Mouse (Mus musculus) MEL (cell line): ENCODE results near the gene Irf2bp1. TPM values are rescaled to one million over a fixed set of nuclear protein-coding genes. Genes with fewer than 3 reads are reported as not detected.

Experiments
- DNase-seq: peaks from one replicate; pipeline ENCODE4 v3.0.0; 2011; ENCODE audit warnings: low read depth, low spot score
- H3K27ac ChIP-seq: 2 replicates; pipeline ENCODE4 v1.5.1; 2012; ENCODE audit warnings: low read depth, mild to moderate bottlenecking, control low read depth, low read length, moderate library complexity; ENCODE audit not compliant: control insufficient read depth
- H3K27me3 ChIP-seq, 2 experiments: fragments of 150-350 bp in 1 of 2; sonication (generic) in 1 of 2; 2 replicates each; pipeline ENCODE4 v1.6.1; 2012; ENCODE audit warnings: low read length in 2 of 2, mild to moderate bottlenecking in 2 of 2, improper control_type of control experiment in 1 of 2, moderate library complexity in 1 of 2; ENCODE audit not compliant: insufficient read depth in 2 of 2, control insufficient read depth in 1 of 2
- H3K36me3 ChIP-seq, 2 experiments: 2 replicates each; pipeline ENCODE4 v1.6.1; 2012 to 2014; ENCODE audit warnings: low read length in 2 of 2, improper control_type of control experiment in 1 of 2, inconsistent platforms in 1 of 2, mild to moderate bottlenecking in 1 of 2; ENCODE audit not compliant: insufficient read depth in 2 of 2, control insufficient read depth in 1 of 2
- H3K4me1 ChIP-seq, 2 experiments: fragments of 150-350 bp in 1 of 2; sonication (generic) in 1 of 2; 2 replicates each; pipeline ENCODE4 v1.6.1; 2012; ENCODE audit warnings: low read length in 2 of 2, improper control_type of control experiment in 1 of 2, mild to moderate bottlenecking in 1 of 2; ENCODE audit not compliant: insufficient read depth in 2 of 2, control insufficient read depth in 1 of 2
- H3K4me3 ChIP-seq, 2 experiments: fragments of 150-350 bp in 1 of 2; sonication (generic) in 1 of 2; 2 replicates each; pipeline ENCODE4 v1.5.1; 2012; ENCODE audit warnings: low read depth in 2 of 2, low read length in 2 of 2, mild to moderate bottlenecking in 2 of 2, moderate library complexity in 2 of 2, control low read depth in 1 of 2, improper control_type of control experiment in 1 of 2; ENCODE audit not compliant: control insufficient read depth in 1 of 2, insufficient read depth in 1 of 2
- H3K79me2 ChIP-seq: 2 replicates; pipeline ENCODE4 v1.6.1; 2012; ENCODE audit warnings: mild to moderate bottlenecking, low read length, moderate library complexity; ENCODE audit not compliant: control insufficient read depth, poor library complexity, insufficient read depth
- H3K9ac ChIP-seq: 2 replicates; pipeline ENCODE4 v1.6.1; 2012; ENCODE audit warnings: low read depth, mild to moderate bottlenecking, control low read depth, low read length, moderate library complexity; ENCODE audit not compliant: control insufficient read depth, poor library complexity, severe bottlenecking
- H3K9me3 ChIP-seq: fragments of 150-350 bp; sonication (generic); replicated peaks from 2 replicates; pipeline ENCODE4 v1.6.1; 2012; ENCODE audit warnings: mild to moderate bottlenecking, low read length, improper control_type of control experiment, moderate library complexity; ENCODE audit not compliant: insufficient read depth
- BHLHE40 ChIP-seq: IDR thresholded peaks from 2 replicates; pipeline ENCODE4 v1.6.1; 2012; ENCODE audit warnings: low read depth, mild to moderate bottlenecking, inconsistent platforms, low read length, improper control_type of control experiment, borderline replicate concordance
- CHD1 ChIP-seq: IDR thresholded peaks from 2 replicates; pipeline ENCODE4 v1.6.1; 2012; ENCODE audit warnings: low read depth, mild to moderate bottlenecking, inconsistent platforms, low read length, improper control_type of control experiment
- CTCF ChIP-seq, 3 experiments: IDR thresholded peaks in 2 of 3; conservative IDR thresholded peaks in 1 of 3; 2 replicates each; pipeline ENCODE4 v1.5.1; 2011 to 2012; ENCODE audit warnings: low read length in 3 of 3, low read depth in 2 of 3, mild to moderate bottlenecking in 2 of 3, improper control_type of control experiment in 1 of 3, inconsistent platforms in 1 of 3, mixed read lengths in 1 of 3, moderate library complexity in 1 of 3; ENCODE audit not compliant: control insufficient read depth in 1 of 3, insufficient read depth in 1 of 3, poor library complexity in 1 of 3, severe bottlenecking in 1 of 3
- ELF1 ChIP-seq: IDR thresholded peaks from 2 replicates; pipeline ENCODE4 v1.6.1; 2014; ENCODE audit warnings: low read depth, mild to moderate bottlenecking, inconsistent platforms, low read length, improper control_type of control experiment, moderate library complexity
- EP300 ChIP-seq, 2 experiments: IDR thresholded peaks; 2 replicates each; pipeline ENCODE4 v1.6.1; 2011; ENCODE audit warnings: improper control_type of control experiment in 2 of 2, low read length in 2 of 2, low read depth in 1 of 2, mild to moderate bottlenecking in 1 of 2
- GABPA ChIP-seq: IDR thresholded peaks from 2 replicates; pipeline ENCODE4 v1.6.1; 2012; ENCODE audit warnings: low read depth, mild to moderate bottlenecking, inconsistent platforms, low read length, improper control_type of control experiment, moderate library complexity
- GATA1 ChIP-seq: IDR thresholded peaks from 2 replicates; pipeline ENCODE4 v1.6.1; 2011; ENCODE audit warnings: low read depth, low read length, improper control_type of control experiment
- JUND ChIP-seq: IDR thresholded peaks from 2 replicates; pipeline ENCODE4 v1.6.1; 2011; ENCODE audit warnings: low read depth, mild to moderate bottlenecking, improper control_type of control experiment, low read length
- KAT2A ChIP-seq: conservative IDR thresholded peaks from 2 replicates; pipeline ENCODE4 v1.6.1; 2012; ENCODE audit warnings: low read depth, low read length, improper control_type of control experiment, inconsistent platforms
- MAX ChIP-seq: IDR thresholded peaks from 2 replicates; pipeline ENCODE4 v1.6.1; 2011; ENCODE audit warnings: low read length, improper control_type of control experiment
- MAZ ChIP-seq: IDR thresholded peaks from 2 replicates; pipeline ENCODE4 v1.6.1; 2012; ENCODE audit warnings: low read depth, mild to moderate bottlenecking, inconsistent platforms, low read length, improper control_type of control experiment
- MEF2A ChIP-seq: IDR thresholded peaks from 2 replicates; pipeline ENCODE4 v1.6.1; 2014; ENCODE audit warnings: low read depth, mild to moderate bottlenecking, inconsistent platforms, low read length, improper control_type of control experiment; ENCODE audit not compliant: poor library complexity, insufficient replicate concordance, severe bottlenecking; ENCODE audit errors: extremely low read depth
- MYB ChIP-seq: IDR thresholded peaks from 2 replicates; pipeline ENCODE4 v1.6.1; 2011; ENCODE audit warnings: mild to moderate bottlenecking, low read depth, low read length, improper control_type of control experiment
- MYC ChIP-seq: IDR thresholded peaks from 2 replicates; pipeline ENCODE4 v1.6.1; 2011; ENCODE audit warnings: low read depth, mild to moderate bottlenecking, low read length, improper control_type of control experiment, moderate library complexity
- NELFE ChIP-seq: IDR thresholded peaks from 2 replicates; pipeline ENCODE4 v1.6.1; 2011; ENCODE audit warnings: low read depth, low read length, improper control_type of control experiment
- NRF1 ChIP-seq: IDR thresholded peaks from 2 replicates; pipeline ENCODE4 v1.6.1; 2014; ENCODE audit warnings: low read depth, mild to moderate bottlenecking, inconsistent platforms, low read length, improper control_type of control experiment, moderate library complexity; ENCODE audit not compliant: poor library complexity, insufficient read depth, severe bottlenecking
- POLR2AphosphoS5 ChIP-seq: IDR thresholded peaks from 2 replicates; pipeline ENCODE4 v1.6.1; 2012; ENCODE audit warnings: low read depth, borderline replicate concordance, mild to moderate bottlenecking, inconsistent platforms, low read length, moderate library complexity, mixed read lengths
- RCOR1 ChIP-seq: IDR thresholded peaks from 2 replicates; pipeline ENCODE4 v1.6.1; 2012; ENCODE audit warnings: low read depth, mild to moderate bottlenecking, inconsistent platforms, low read length, improper control_type of control experiment
- SIN3A ChIP-seq: IDR thresholded peaks from 2 replicates; pipeline ENCODE4 v1.6.1; 2012; ENCODE audit warnings: low read length, improper control_type of control experiment, inconsistent platforms
- SMC3 ChIP-seq: IDR thresholded peaks from 2 replicates; pipeline ENCODE4 v1.6.1; 2011; ENCODE audit warnings: low read depth, low read length, improper control_type of control experiment
- TBP ChIP-seq: IDR thresholded peaks from 2 replicates; pipeline ENCODE4 v1.8.0; 2011; ENCODE audit warnings: low read depth, low read length, improper control_type of control experiment
- TCF12 ChIP-seq: IDR thresholded peaks from 2 replicates; pipeline ENCODE4 v1.6.1; 2014; ENCODE audit warnings: low read depth, mild to moderate bottlenecking, inconsistent platforms, low read length, improper control_type of control experiment, moderate library complexity
- USF1 ChIP-seq: IDR thresholded peaks from 2 replicates; pipeline ENCODE4 v1.6.1; 2014; ENCODE audit warnings: low read depth, mild to moderate bottlenecking, inconsistent platforms, low read length, improper control_type of control experiment, moderate library complexity
- USF2 ChIP-seq, 2 experiments: IDR thresholded peaks; 2 replicates each; pipeline ENCODE4 v1.6.1; 2011 to 2012; ENCODE audit warnings: improper control_type of control experiment in 2 of 2, low read length in 2 of 2, borderline replicate concordance in 1 of 2, inconsistent platforms in 1 of 2, low read depth in 1 of 2, mild to moderate bottlenecking in 1 of 2; ENCODE audit not compliant: insufficient read depth in 1 of 2
- ZC3H11A ChIP-seq: IDR thresholded peaks from 2 replicates; pipeline ENCODE4 v1.6.1; 2012; ENCODE audit warnings: low read depth, mild to moderate bottlenecking, inconsistent platforms, low read length, improper control_type of control experiment
- ZKSCAN1 ChIP-seq: IDR thresholded peaks from 2 replicates; pipeline ENCODE4 v1.6.1; 2012; ENCODE audit warnings: low read depth, mild to moderate bottlenecking, inconsistent platforms, low read length, improper control_type of control experiment, moderate library complexity
- ZMIZ1 ChIP-seq: IDR thresholded peaks from 2 replicates; pipeline ENCODE4 v1.6.1; 2012; ENCODE audit warnings: low read depth, mild to moderate bottlenecking, inconsistent platforms, low read length, improper control_type of control experiment, moderate library complexity
- ZNF384 ChIP-seq: IDR thresholded peaks from 2 replicates; pipeline ENCODE4 v1.6.1; 2012; ENCODE audit warnings: low read depth, mild to moderate bottlenecking, inconsistent platforms, low read length, improper control_type of control experiment
- polyA plus RNA-seq, 2 experiments: library from polyadenylated mRNA; stranded (reverse) in 1 of 2; unstranded in 1 of 2; fragments of >175 nt in 1 of 2; fragments of >200 nt in 1 of 2; gene quantifications; 2 replicates each; pipeline versions ENCODE4 v1.2.1 to v1.2.4; 2012; ENCODE audit warnings: low replicate concordance in 2 of 2, low read depth in 1 of 2; ENCODE audit not compliant: insufficient read length in 2 of 2, insufficient read depth in 1 of 2, missing spikeins in 1 of 2
- total RNA-seq: library from RNA; depleted of rRNA; stranded (reverse); fragments of 300-350 nt; gene quantifications from 2 replicates; pipeline ENCODE4 v1.2.3, GENCODE M21; 2012

The Irf2bp1 gene
- total and polyA plus RNA-seq, 3 experiments = 33.1 to 41.1 TPM; not detected in 1

DNA sequence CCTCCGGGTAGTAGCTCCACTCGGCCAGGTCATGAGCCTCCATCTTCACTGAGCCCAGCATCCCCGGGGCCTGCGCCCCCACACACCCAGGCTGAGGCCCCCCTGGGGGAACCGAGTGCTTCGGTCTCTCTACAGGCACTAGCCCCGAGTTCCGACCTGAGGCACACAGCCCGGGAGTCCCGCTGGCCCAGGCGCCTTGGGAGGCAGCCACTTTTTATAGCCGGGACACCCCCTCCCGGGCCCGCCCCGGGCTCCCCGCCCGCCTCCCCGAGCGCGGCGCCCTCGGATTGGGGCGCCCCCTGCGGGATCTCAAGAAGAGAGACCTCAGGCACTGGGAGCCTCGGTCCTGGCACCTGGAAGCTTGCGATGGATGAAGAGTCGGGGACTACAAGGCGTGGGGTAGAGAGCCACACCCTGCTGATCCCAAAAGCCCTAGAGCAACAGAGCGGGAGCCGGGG lies 19.5 kb downstream of the Irf2bp1 start, which contains the start of gene Foxa3:
Foxa3 (minus strand) TSS at position 182 of the 458 bp plus-strand sequence.
- Histone ChIP-seq H3K36me3 (peaks cover 2 to 22% of the 10 kb centered on the region in 2 experiments; a peak in 2 of 4 replicates), H3K27ac (no peak within 1 kb of the TSS), H3K27me3 (peaks cover 0 to 5% of the 10 kb centered on the region in 2 experiments; a peak in 2 of 4 replicates), H3K9ac (peak within 1 kb of the TSS; percentile 96), H3K4me1 (peaks cover 9 to 19% of the 10 kb centered on the region in 2 experiments), H3K9me3 (no peaks in the 10 kb centered on the region), H3K4me3 (peak within 1 kb of the TSS; percentile 81 to 93), H3K79me2 (peaks cover 22% of the 10 kb centered on the region)
- TF ChIP-seq SMC3 (0 out of 2 replicates have a peak, but pooled peaks have one; percentile 14), CTCF (IDR thresholded peaks at IDR 0.05 in 2 of 3, conservative IDR thresholded peaks at IDR 0.05 in 1 of 3; ENCODE audit: control insufficient read depth in 1 of 3, insufficient read depth in 1 of 3, low read depth in 2 of 3, low read length in 3 of 3, poor library complexity in 1 of 3, severe bottlenecking in 1 of 3) (peak in 2 of 3 experiments; percentile 40 to 63; a peak in 4 of 6 replicates), NRF1 (no peak)
- peak; percentile 35 for DNase-seq

- no peaks in the 10 kb centered on the region for H3K9me3 ChIP-seq
- TF ChIP-seq TCF12 (0 out of 2 replicates have a peak, but pooled peaks have one; percentile 56), EP300 (IDR thresholded peaks at IDR 0.05; ENCODE audit: low read depth in 1 of 2, low read length in 2 of 2) (0 out of 4 replicates have a peak, but pooled peaks of 1 of the 2 experiments have one; percentile 12), SMC3 (no peak), CHD1 (no peak), USF1 (peak; percentile 5; the same call in 1 of the 2 replicates), MYC (no peak), KAT2A (peak; percentile 99), MAZ (peak; percentile 67; the same call in 1 of the 2 replicates), SIN3A (peak; percentile 71), ELF1 (peak; percentile 97), ZC3H11A (no peak), NELFE (peak; percentile 66), ZNF384 (no peak), GATA1 (no peak), BHLHE40 (no peak), ZKSCAN1 (no peak), MAX (no peak), GABPA (peak; percentile 34; the same call in 1 of the 2 replicates), POLR2AphosphoS5 (no peak), USF2 (IDR thresholded peaks at IDR 0.05; ENCODE audit: borderline replicate concordance in 1 of 2, insufficient read depth in 1 of 2, low read depth in 1 of 2, low read length in 2 of 2) (no peak), MYB (no peak), NRF1 (peak; percentile 87; the same call in 1 of the 2 replicates), MEF2A (no peak), JUND (no peak), RCOR1 (no peak), CTCF (IDR thresholded peaks at IDR 0.05 in 2 of 3, conservative IDR thresholded peaks at IDR 0.05 in 1 of 3; ENCODE audit: control insufficient read depth in 1 of 3, insufficient read depth in 1 of 3, low read depth in 2 of 3, low read length in 3 of 3, poor library complexity in 1 of 3, severe bottlenecking in 1 of 3) (no peak), ZMIZ1 (peak; percentile 60; the same call in 1 of the 2 replicates), TBP (no peak)
Measured at GRCm38 (mm10) chr7:19024096-19024506, 20.3 kb downstream of the Irf2bp1 start, which contains the start of gene Sympk. Gene Sympk (plus strand): TSS chr7:19024377.

More at GRCm38 (mm10) chr7:19024096-19024506, 20.3 kb downstream of the Irf2bp1 start, which contains the start of gene Sympk:
- Histone ChIP-seq H3K27ac (0 out of 2 replicates have a peak within 1 kb of the TSS, but pooled peaks have one; percentile 27), H3K4me3 (peak within 1 kb of the TSS; percentile 81 to 93), H3K4me1 (peaks cover 9 to 19% of the 10 kb centered on the region in 2 experiments), H3K36me3 (peaks cover 2 to 22% of the 10 kb centered on the region in 2 experiments; a peak in 2 of 4 replicates), H3K79me2 (peaks cover 22% of the 10 kb centered on the region), H3K27me3 (peaks cover 0 to 5% of the 10 kb centered on the region in 2 experiments; a peak in 2 of 4 replicates), H3K9ac (peak within 1 kb of the TSS; percentile 96)
- peak; percentile 95 for DNase-seq
